Comparison of ENCODE assay signal across 29 mouse cellular contexts in genomic region chr5:121284816-121285215, GRCm38 (mm10).
A peak's percentile ranks its signal among the peaks of the same experiment; 100 is the strongest.
DNase-seq lines count a peak whose midpoint lies in the region; ATAC-seq and TF ChIP-seq lines count a peak whose summit lies in the region.
"Had no signal": no experiment of that assay in that cellular context is flagged by ENCODE, and none has a peak within 500 bp of the region (broad histone marks: within the 10 kb centered on the region; RNA-seq: fewer than 3 reads in every experiment).

No protein-coding gene starts in this region.

- WGBS in kidney, embryonic 14.5 days, result 59% methylated on average over 5 of the region's 5 CpGs
- 84% methylated on average over 5 of the region's 5 CpGs for WGBS in liver, embryonic 13.5 days (ENCODE audit: insufficient replicate concordance)
- WGBS in liver, embryonic 12.5 days (ENCODE audit: insufficient replicate concordance), result 81% methylated on average over 5 of the region's 5 CpGs
- WGBS in midbrain, embryonic 10.5 days, result 87% methylated on average over 5 of the region's 5 CpGs

- H3K4me3 ChIP-seq in kidney, embryonic 14.5 days (ENCODE audit: low read length), result no peak overlapping the region
- no peak overlapping the region for H3K4me3 ChIP-seq in liver, embryonic 13.5 days (replicated peaks)
- no peak overlapping the region for H3K4me3 ChIP-seq in liver, embryonic 12.5 days
- no peak overlapping the region for H3K4me3 ChIP-seq in testis, adult 2 months (ENCODE audit: control insufficient read depth, low read depth, low read length)
- no peak overlapping the region for H3K4me3 ChIP-seq in midbrain, embryonic 10.5 days
- H3K4me3 ChIP-seq: forebrain, embryonic 10.5 days; gastrocnemius, adult 2 months; heart, adult 2 months; heart, embryonic 12.5 days; hindbrain, embryonic 13.5 days; left cerebral cortex, adult 2 months; limb, embryonic 12.5 days; lung, embryonic 15.5 days; neural tube, embryonic 15.5 days had no signal

- no peak for TF ChIP-seq POLR2A in testis, adult 2 months (IDR thresholded peaks at IDR 0.05; ENCODE audit: control insufficient read depth, low read depth, low read length)

- no peak overlapping the region for H3K27ac ChIP-seq in kidney, embryonic 14.5 days (ENCODE audit: low read depth, low read length)
- no peak overlapping the region for H3K27ac ChIP-seq in liver, embryonic 13.5 days
- H3K27ac ChIP-seq in liver, embryonic 12.5 days, result no peak overlapping the region
- peak overlapping the region; percentile 78 for H3K27ac ChIP-seq in testis, adult 2 months (ENCODE audit: control insufficient read depth, insufficient read depth, low read depth, low read length)
- H3K27ac ChIP-seq in midbrain, embryonic 10.5 days (replicated peaks), result no peak overlapping the region
- H3K27ac ChIP-seq: forebrain, embryonic 10.5 days; gastrocnemius, adult 2 months; heart, adult 2 months; hindbrain, embryonic 13.5 days; left cerebral cortex, adult 2 months; limb, embryonic 12.5 days; liver, embryonic 14.5 days; lung, embryonic 15.5 days; neural tube, embryonic 15.5 days; stomach, postnatal 0 days had no signal

- 0 out of 2 replicates have a peak, but pooled peaks have one; percentile 12 for ATAC-seq in kidney, embryonic 14.5 days (ENCODE audit: low FRiP score, low TSS enrichment)
- peak; percentile 38; the same call in 1 of the 2 replicates for ATAC-seq in liver, embryonic 13.5 days (ENCODE audit: low read depth)
- ATAC-seq in liver, embryonic 12.5 days, result no peak; the same call in 1 of the 2 replicates
- ATAC-seq: forebrain, embryonic 16.5 days had no signal

- peaks cover 32% of the 10 kb centered on the region; the same call in 1 of the 2 replicates for H3K36me3 ChIP-seq in kidney, embryonic 14.5 days (ENCODE audit: control insufficient read depth, insufficient read depth, low read length)
- H3K36me3 ChIP-seq in liver, embryonic 13.5 days, result peaks cover 97% of the 10 kb centered on the region
- peaks cover 100% of the 10 kb centered on the region for H3K36me3 ChIP-seq in liver, embryonic 12.5 days
- peaks cover 4% of the 10 kb centered on the region for H3K36me3 ChIP-seq in testis, adult 2 months (ENCODE audit: control insufficient read depth, insufficient read depth, low read length)
- H3K36me3 ChIP-seq in midbrain, embryonic 10.5 days, result peaks cover 85% of the 10 kb centered on the region

- no peaks in the 10 kb centered on the region for H3K27me3 ChIP-seq in kidney, embryonic 14.5 days (ENCODE audit: control insufficient read depth, insufficient read depth, low read length)
- H3K27me3 ChIP-seq in liver, embryonic 13.5 days, result no peaks in the 10 kb centered on the region
- no peaks in the 10 kb centered on the region for H3K27me3 ChIP-seq in liver, embryonic 12.5 days (replicated peaks)
- H3K27me3 ChIP-seq in testis, adult 2 months (ENCODE audit: control insufficient read depth, insufficient read depth, low read length), result no peaks in the 10 kb centered on the region
- no peaks in the 10 kb centered on the region for H3K27me3 ChIP-seq in midbrain, embryonic 10.5 days (ENCODE audit: low read depth, poor library complexity, severe bottlenecking)
- H3K27me3 ChIP-seq: heart, embryonic 12.5 days; hindbrain, embryonic 13.5 days; limb, embryonic 12.5 days; lung, embryonic 15.5 days; neural tube, embryonic 15.5 days had no signal

- TF ChIP-seq CTCF in testis, adult 2 months (IDR thresholded peaks at IDR 0.05; ENCODE audit: control insufficient read depth, insufficient read depth, insufficient replicate concordance, low read depth, low read length), result no peak

- H3K9ac ChIP-seq in kidney, embryonic 14.5 days (ENCODE audit: low read depth, low read length), result no peak overlapping the region
- H3K9ac ChIP-seq in liver, embryonic 13.5 days, result no peak overlapping the region
- no peak overlapping the region for H3K9ac ChIP-seq in liver, embryonic 12.5 days
- H3K9ac ChIP-seq: heart, embryonic 12.5 days; hindbrain, embryonic 13.5 days; limb, embryonic 12.5 days; liver, embryonic 14.5 days; lung, embryonic 15.5 days; neural tube, embryonic 15.5 days had no signal

- no peak for DNase-seq in kidney, adult 18-20 months
- DNase-seq in liver, embryonic 13.5 days, result no peak
- no peak for DNase-seq in testis, postnatal 14 days (ENCODE audit: low spot score)
- no peak for DNase-seq in midbrain, embryonic 10.5 days (ENCODE audit: low spot score)
- DNase-seq: adrenal gland, postnatal 10 days; cerebellum, adult 9-10 months; cerebellum, postnatal 36 days; gastrocnemius, adult 2 months; gastrocnemius, postnatal 36 days; heart, adult 2 months; heart, postnatal 4 days; lung, postnatal 36 days; midbrain, embryonic 14.5 days; right cerebral cortex, postnatal 4 days; thymus, postnatal 4 days had no signal

- 0 out of 2 replicates have a peak, but pooled peaks cover 7% of the 10 kb centered on the region for H3K4me1 ChIP-seq in kidney, embryonic 14.5 days (ENCODE audit: control insufficient read depth, insufficient read depth, low read length)
- H3K4me1 ChIP-seq in liver, embryonic 13.5 days (replicated peaks), result 0 out of 2 replicates have a peak, but pooled peaks cover 3% of the 10 kb centered on the region
- no peaks in the 10 kb centered on the region for H3K4me1 ChIP-seq in liver, embryonic 12.5 days
- H3K4me1 ChIP-seq in testis, adult 2 months (ENCODE audit: control insufficient read depth, insufficient read depth, low read length), result peaks cover 5% of the 10 kb centered on the region; the same call in 1 of the 2 replicates
- no peaks in the 10 kb centered on the region for H3K4me1 ChIP-seq in midbrain, embryonic 10.5 days
- H3K4me1 ChIP-seq: forebrain, embryonic 10.5 days; hindbrain, embryonic 13.5 days; limb, embryonic 12.5 days; lung, embryonic 15.5 days; neural tube, embryonic 15.5 days had no signal

- no peak overlapping the region for H3K4me2 ChIP-seq in kidney, embryonic 14.5 days (replicated peaks; ENCODE audit: low read depth, low read length)
- H3K4me2 ChIP-seq in liver, embryonic 13.5 days, result no peak overlapping the region
- H3K4me2 ChIP-seq in liver, embryonic 12.5 days, result no peak overlapping the region
- H3K4me2 ChIP-seq: heart, embryonic 12.5 days; hindbrain, embryonic 13.5 days; limb, embryonic 12.5 days; lung, embryonic 15.5 days; neural tube, embryonic 15.5 days had no signal

- no peaks in the 10 kb centered on the region for H3K9me3 ChIP-seq in kidney, embryonic 14.5 days (ENCODE audit: control insufficient read depth, low read length)
- no peaks in the 10 kb centered on the region for H3K9me3 ChIP-seq in liver, embryonic 13.5 days (replicated peaks)
- H3K9me3 ChIP-seq in liver, embryonic 12.5 days (replicated peaks), result no peaks in the 10 kb centered on the region
- H3K9me3 ChIP-seq in midbrain, embryonic 10.5 days (replicated peaks), result no peaks in the 10 kb centered on the region
- H3K9me3 ChIP-seq: forebrain, embryonic 10.5 days; G1E; heart, embryonic 12.5 days; hindbrain, embryonic 13.5 days; limb, embryonic 12.5 days; lung, embryonic 15.5 days; neural tube, embryonic 15.5 days had no signal
